Mouse (Mus musculus) urinary bladder, postnatal 14 days (tissue): Measurements from ENCODE around the gene Pinlyp.
A peak's percentile ranks its signal among the peaks of the same experiment; 100 is the strongest.
"Not testable (repeated sequence)": the region's sequence is repeated elsewhere in the genome, so short reads cannot be mapped to it uniquely, and the experiment has no call there.

Experiments used
- DNase-seq: peaks from one replicate; pipeline ENCODE4 v3.0.0; 2021; ENCODE audit warnings: low spot score

Gene Pinlyp

DNA sequence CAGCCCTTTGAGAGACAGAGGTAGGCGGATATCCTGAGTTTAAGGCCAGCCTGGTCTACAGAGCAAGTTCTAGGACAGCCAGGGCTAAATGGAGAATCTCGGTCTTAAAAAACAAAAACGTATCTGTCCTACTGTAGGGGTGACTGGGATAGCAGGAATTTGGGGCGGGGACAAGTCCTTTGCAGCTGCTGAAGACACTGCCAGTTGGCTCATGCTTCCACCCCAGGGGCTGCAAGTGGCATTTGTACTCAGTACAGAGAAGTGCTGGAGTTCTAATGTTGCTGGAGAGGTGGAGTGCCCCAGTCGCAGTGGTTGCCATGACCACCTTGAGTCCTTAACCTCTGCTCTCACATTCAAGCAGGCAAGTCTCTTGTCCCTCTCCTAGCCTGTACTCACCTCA is 23.1 kb downstream of the Pinlyp start:
- no peak for DNase-seq

DNA sequence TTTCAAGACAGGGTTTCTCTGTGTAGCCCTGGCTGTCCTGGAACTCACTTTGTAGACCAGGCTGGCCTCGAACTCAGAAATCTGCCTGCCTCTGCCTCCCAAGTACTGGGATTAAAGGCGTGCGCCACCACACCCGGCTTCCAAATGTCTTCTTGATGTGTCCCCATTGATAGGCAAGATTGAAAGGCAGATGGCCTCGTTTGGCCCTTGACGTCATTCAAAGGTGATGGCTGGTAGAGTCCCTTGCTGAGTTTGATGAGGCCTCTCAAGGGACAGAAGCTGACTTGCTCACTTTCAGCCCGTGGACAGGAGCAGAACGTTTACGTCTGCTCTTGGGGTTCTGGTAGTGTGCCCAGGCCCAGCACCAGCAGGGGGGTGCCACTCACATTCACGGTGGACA is 25.9 kb downstream of the Pinlyp start:
- not testable (repeated sequence) for DNase-seq

GRCm38 (mm10) chr7:24519130-24519529 is 26.8 kb downstream of the Pinlyp start:
- DNase-seq = no peak

DNA sequence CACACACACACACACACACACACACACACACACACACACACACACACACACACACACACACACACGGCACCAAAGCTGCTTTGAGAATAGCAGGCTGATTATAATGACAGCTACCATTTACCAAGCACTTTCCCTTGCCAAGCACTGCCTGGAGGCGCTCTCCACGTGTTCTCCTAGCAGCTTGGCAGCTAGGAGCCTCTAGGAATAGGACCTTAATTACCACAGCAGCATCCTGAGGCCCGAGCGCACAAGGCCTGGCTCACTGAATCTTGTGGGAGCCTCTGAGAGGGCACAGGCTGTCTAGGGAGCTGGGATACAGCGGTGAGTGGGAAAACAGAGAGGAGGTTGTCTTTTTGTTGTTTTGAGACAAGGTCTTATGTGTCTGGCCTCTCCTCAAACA is 28.3 kb downstream of the Pinlyp start:
- DNase-seq = no peak

GRCm38 (mm10) chr7:24517077-24517476 is 28.8 kb downstream of the Pinlyp start:
- no peak for DNase-seq

DNA sequence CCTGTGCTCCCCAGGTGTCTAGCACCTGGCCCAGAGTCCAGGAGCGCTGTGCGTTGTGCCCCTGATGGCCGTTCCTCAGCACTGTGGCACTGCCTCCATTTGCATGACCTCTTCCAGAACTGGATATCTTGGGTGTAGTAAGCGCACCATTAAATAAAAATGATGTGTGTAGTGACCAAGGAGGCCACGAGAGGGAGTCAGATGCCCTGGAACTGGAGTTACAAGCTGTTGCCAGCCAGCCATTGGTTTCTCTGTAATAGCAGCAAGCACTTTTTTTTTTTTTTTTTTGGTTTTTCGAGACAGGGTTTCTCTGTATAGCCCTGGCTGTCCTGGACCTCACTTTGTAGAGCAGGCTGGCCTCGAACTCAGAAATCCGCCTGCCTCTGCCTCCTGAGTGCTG is 29.6 kb downstream of the Pinlyp start:
- not testable (repeated sequence) for DNase-seq

DNA sequence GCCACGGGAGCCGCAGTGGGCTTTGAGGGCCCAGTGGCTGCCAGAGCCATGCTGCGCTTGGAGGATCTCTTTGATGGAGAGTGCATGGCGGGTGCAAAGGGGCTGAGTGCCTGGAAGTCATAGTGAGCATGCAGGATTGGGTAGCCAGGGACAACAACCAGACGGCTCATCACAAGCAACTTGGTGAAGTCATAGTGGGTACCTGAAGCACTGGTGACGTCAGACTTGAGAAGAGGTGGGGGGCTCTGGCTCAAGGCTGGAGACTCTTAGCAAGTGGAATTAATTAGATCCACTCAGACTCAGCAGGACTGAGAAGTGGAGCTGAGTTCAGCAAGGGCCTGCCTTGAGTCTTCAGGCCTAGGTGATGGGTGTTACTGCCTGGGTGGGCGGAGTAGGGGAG is 33.6 kb downstream of the Pinlyp start, which contains the start of gene AC161166.1:
Gene AC161166.1 (minus strand): TSS at position 101 of the 400 bp plus-strand sequence.
- DNase-seq = no peak

- no peak for DNase-seq
Measured at GRCm38 (mm10) chr7:24507726-24508114, 38.2 kb downstream of the Pinlyp start.

DNA sequence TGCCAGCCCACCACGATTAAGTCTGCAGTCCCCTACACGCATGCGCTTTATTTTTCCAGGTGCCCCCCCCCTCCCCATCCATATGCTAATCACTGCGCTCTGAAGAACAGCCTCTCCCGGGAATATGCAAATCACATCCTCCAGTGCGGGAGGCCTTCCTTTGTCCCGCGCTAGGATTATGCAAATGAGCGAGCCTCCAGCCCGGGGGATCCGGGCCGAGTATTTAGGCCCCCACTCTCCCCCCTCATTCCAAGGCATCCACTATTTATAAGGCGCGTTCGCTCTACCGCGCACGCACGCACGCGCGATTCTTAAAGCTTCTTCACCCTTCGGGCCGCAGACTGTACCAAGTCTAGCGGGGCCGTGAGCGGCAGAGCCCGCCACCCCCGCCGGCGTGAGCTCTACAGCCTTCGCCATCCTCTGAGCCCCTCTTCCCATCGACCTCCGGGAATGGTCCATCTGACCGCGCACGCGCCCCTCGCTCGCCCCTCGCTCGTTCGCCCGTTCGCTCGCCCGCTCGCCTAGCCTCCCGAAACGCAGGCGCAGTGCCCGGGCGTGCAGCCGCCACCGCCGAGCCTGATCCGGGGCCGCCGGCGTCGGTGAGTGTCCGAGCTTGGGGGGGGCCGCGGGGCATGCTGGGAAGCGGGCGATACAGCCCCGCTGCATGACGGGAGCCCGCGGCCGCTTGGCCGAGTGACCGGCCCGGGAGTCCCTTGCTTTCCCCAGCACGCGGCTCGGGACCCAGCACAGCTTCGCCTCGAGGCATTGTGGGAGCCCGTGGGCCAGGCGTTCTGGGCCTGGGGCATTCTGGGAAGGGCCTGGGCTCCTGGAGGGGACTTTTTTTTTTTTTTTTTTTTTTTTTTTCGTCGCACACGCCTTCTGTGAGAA is 38.8 kb downstream of the Pinlyp start, which contains the start of gene Zfp428:
Gene Zfp428 (plus strand): TSS at position 169 of the 888 bp plus-strand sequence.
- peak; percentile 86 for DNase-seq

DNA sequence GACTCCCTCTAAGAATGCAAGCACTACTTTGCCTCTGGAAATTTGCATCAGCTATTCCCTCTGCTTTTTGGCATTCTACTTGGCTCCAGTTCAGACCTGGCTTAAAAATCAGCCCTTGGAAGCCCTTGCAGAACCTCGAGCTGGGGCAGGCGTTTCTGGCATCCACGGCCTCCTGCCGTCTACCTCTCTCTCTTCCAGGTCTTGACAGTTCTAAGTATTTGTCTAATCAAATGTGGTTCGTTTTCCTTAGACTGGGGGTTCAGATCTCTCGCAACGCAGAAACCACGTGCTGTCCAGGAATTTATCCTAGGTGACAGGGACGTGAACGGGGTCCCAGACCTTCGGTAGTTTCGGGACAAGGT is 39.5 kb downstream of the Pinlyp start:
- peak; percentile 40 for DNase-seq

DNA sequence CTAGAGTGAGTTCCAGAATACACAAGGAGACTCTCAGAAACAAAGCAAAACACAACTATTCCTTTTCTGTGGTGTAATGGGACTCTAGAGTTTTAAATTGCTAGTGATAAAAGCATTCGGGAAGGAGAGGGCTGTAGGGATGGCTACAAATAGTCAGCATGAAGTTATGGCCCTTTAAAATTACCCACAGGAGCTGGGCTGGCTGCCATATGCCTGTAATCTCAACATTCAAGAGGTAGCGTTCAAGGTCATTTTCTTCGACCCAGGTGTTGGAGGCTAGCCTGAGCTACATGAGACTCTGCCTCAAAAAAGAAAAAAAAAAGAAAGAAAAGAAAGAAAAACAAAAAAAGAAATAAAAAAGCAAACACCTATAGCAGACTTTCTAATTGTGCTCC is 39.9 kb downstream of the Pinlyp start:
- DNase-seq = no peak

- no peak for DNase-seq
Measured at GRCm38 (mm10) chr7:24505447-24506064, 40.4 kb downstream of the Pinlyp start.

GRCm38 (mm10) chr7:24504868-24505267 is 41.0 kb downstream of the Pinlyp start:
- DNase-seq = no peak

- no peak for DNase-seq
Measured at GRCm38 (mm10) chr7:24504004-24504403, 41.9 kb downstream of the Pinlyp start.

GRCm38 (mm10) chr7:24501492-24501891 is 44.4 kb downstream of the Pinlyp start:
- peak; percentile 37 for DNase-seq

- DNase-seq = no peak
Measured at GRCm38 (mm10) chr7:24500929-24501328, 45.0 kb downstream of the Pinlyp start.

- DNase-seq = no peak
Measured at GRCm38 (mm10) chr7:24499856-24500577, 45.9 kb downstream of the Pinlyp start.
